Mouse (Mus musculus) adrenal gland, postnatal 14 days (tissue): ENCODE data around the gene Cngb1. TPM values are rescaled to one million over a fixed set of nuclear protein-coding genes. Genes with fewer than 3 reads are reported as not detected.
A peak's percentile ranks its signal among the peaks of the same experiment; 100 is the strongest.

Experiments
- DNase-seq: peaks from one replicate; pipeline ENCODE4 v3.0.0; 2021; ENCODE audit warnings: mixed read lengths
- total RNA-seq: library from RNA; stranded (reverse); gene quantifications from 2 replicates; pipeline ENCODE4 v1.2.3, GENCODE M21; 2021

The Cngb1 gene
- total RNA-seq, 1 experiment from 2014 or later: 1.0 TPM

DNA sequence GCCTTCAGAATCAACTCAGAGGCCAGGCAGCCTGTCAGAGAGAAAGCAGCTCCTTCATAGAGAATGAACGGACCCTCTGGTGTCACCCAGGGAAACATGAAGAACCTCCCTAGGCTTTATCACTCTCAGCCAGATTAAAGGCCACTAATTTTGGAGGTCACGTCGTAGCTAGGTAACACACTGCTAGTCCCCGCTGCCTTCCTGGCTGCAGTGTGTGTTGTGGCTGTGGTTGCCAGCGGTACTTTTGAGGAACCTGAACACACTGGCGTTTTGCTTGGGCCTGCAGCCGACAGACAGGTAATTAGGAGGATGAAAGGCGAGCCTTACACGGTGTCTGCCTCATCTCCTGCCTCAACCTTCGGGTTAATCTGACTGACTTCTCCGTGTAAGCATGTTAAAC, 110.7 kb downstream of the Cngb1 start:
- DNase-seq: peak; percentile 45

DNA sequence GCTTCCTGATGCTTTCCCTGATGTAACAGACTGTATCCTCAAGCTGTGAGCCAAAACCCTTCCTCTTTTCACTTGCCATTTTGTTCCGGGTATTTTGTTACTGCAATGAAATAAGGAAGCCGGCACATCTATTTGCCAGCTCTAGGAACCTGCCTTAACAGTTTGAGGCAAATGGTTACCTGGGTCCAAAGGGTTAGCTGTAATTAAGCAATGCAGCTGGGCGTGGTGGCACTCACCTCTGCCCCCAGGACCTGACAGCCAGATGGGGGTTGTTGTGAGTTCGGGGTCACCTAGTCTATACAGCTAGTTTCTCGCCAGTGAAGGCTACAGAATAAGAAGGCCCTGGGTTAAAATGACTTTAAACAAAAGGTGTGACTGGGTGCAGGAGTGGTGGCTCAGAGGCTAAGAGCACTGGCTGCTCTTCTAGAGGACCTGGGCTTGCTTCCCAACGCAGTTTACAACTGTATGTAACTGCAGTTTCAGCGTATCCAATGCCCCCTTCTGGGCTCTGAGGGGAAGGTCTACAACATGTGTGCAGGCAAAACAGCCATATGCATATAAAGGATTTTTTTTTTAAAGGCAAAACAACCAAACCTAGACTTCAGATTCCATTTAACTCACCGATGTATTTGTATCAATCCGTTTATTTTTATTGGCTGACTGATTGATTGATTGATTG, 114.7 kb downstream of the Cngb1 start:
- no peak for DNase-seq

Other genes starting within 250 kb of the Cngb1 start
- 8.3 and 12.0 TPM in 2 replicates for gene Katnb1, start 225.4 kb downstream of the Cngb1 start, total RNA-seq
- gene Kifc3, start 103.8 kb downstream of the Cngb1 start, total RNA-seq: 94.1 and 104 TPM in 2 replicates
- gene Tepp, start 4.0 kb upstream of the Cngb1 start, total RNA-seq: not detected in 2 replicates
- gene Zfp319, start 25.4 kb upstream of the Cngb1 start, total RNA-seq: 10.6 and 11.6 TPM in 2 replicates
- gene Usb1, start 25.7 kb upstream of the Cngb1 start, total RNA-seq: 17.4 and 25.0 TPM in 2 replicates
- 21.3 and 21.8 TPM in 2 replicates for gene Mmp15, start 45.7 kb upstream of the Cngb1 start, total RNA-seq
- 46.8 and 47.4 TPM in 2 replicates for gene Cfap20, start 128.3 kb upstream of the Cngb1 start, total RNA-seq
- gene Csnk2a2, start 183.5 kb upstream of the Cngb1 start, total RNA-seq: 81.9 and 82.2 TPM in 2 replicates
- 0.98 and 1.7 TPM in 2 replicates for gene Ccdc113, start 227.5 kb upstream of the Cngb1 start, total RNA-seq